Mouse (Mus musculus) MEL (cell line): ENCODE results near the gene Cx3cr1. TPM values are rescaled to one million over a fixed set of nuclear protein-coding genes. Genes with fewer than 3 reads are reported as not detected.

ENCODE experiments used
- DNase-seq: peaks from one replicate; pipeline ENCODE4 v3.0.0; 2011; ENCODE audit warnings: low read depth, low spot score
- H3K27ac ChIP-seq: 2 replicates; pipeline ENCODE4 v1.5.1; 2012; ENCODE audit warnings: low read depth, mild to moderate bottlenecking, control low read depth, low read length, moderate library complexity; ENCODE audit not compliant: control insufficient read depth
- H3K27me3 ChIP-seq, 2 experiments: fragments of 150-350 bp in 1 of 2; sonication (generic) in 1 of 2; 2 replicates each; pipeline ENCODE4 v1.6.1; 2012; ENCODE audit warnings: low read length in 2 of 2, mild to moderate bottlenecking in 2 of 2, improper control_type of control experiment in 1 of 2, moderate library complexity in 1 of 2; ENCODE audit not compliant: insufficient read depth in 2 of 2, control insufficient read depth in 1 of 2
- H3K36me3 ChIP-seq, 2 experiments: 2 replicates each; pipeline ENCODE4 v1.6.1; 2012 to 2014; ENCODE audit warnings: low read length in 2 of 2, improper control_type of control experiment in 1 of 2, inconsistent platforms in 1 of 2, mild to moderate bottlenecking in 1 of 2; ENCODE audit not compliant: insufficient read depth in 2 of 2, control insufficient read depth in 1 of 2
- H3K4me1 ChIP-seq, 2 experiments: fragments of 150-350 bp in 1 of 2; sonication (generic) in 1 of 2; 2 replicates each; pipeline ENCODE4 v1.6.1; 2012; ENCODE audit warnings: low read length in 2 of 2, improper control_type of control experiment in 1 of 2, mild to moderate bottlenecking in 1 of 2; ENCODE audit not compliant: insufficient read depth in 2 of 2, control insufficient read depth in 1 of 2
- H3K4me3 ChIP-seq, 2 experiments: fragments of 150-350 bp in 1 of 2; sonication (generic) in 1 of 2; 2 replicates each; pipeline ENCODE4 v1.5.1; 2012; ENCODE audit warnings: low read depth in 2 of 2, low read length in 2 of 2, mild to moderate bottlenecking in 2 of 2, moderate library complexity in 2 of 2, control low read depth in 1 of 2, improper control_type of control experiment in 1 of 2; ENCODE audit not compliant: control insufficient read depth in 1 of 2, insufficient read depth in 1 of 2
- H3K79me2 ChIP-seq: 2 replicates; pipeline ENCODE4 v1.6.1; 2012; ENCODE audit warnings: mild to moderate bottlenecking, low read length, moderate library complexity; ENCODE audit not compliant: control insufficient read depth, poor library complexity, insufficient read depth
- H3K9ac ChIP-seq: 2 replicates; pipeline ENCODE4 v1.6.1; 2012; ENCODE audit warnings: low read depth, mild to moderate bottlenecking, control low read depth, low read length, moderate library complexity; ENCODE audit not compliant: control insufficient read depth, poor library complexity, severe bottlenecking
- H3K9me3 ChIP-seq: fragments of 150-350 bp; sonication (generic); replicated peaks from 2 replicates; pipeline ENCODE4 v1.6.1; 2012; ENCODE audit warnings: mild to moderate bottlenecking, low read length, improper control_type of control experiment, moderate library complexity; ENCODE audit not compliant: insufficient read depth
- CHD2 ChIP-seq: IDR thresholded peaks from 2 replicates; pipeline ENCODE4 v1.6.1; 2011; ENCODE audit warnings: low read length, improper control_type of control experiment
- CTCF ChIP-seq, 3 experiments: IDR thresholded peaks in 2 of 3; conservative IDR thresholded peaks in 1 of 3; 2 replicates each; pipeline ENCODE4 v1.5.1; 2011 to 2012; ENCODE audit warnings: low read length in 3 of 3, low read depth in 2 of 3, mild to moderate bottlenecking in 2 of 3, improper control_type of control experiment in 1 of 3, inconsistent platforms in 1 of 3, mixed read lengths in 1 of 3, moderate library complexity in 1 of 3; ENCODE audit not compliant: control insufficient read depth in 1 of 3, insufficient read depth in 1 of 3, poor library complexity in 1 of 3, severe bottlenecking in 1 of 3
- EP300 ChIP-seq, 2 experiments: IDR thresholded peaks; 2 replicates each; pipeline ENCODE4 v1.6.1; 2011; ENCODE audit warnings: improper control_type of control experiment in 2 of 2, low read length in 2 of 2, low read depth in 1 of 2, mild to moderate bottlenecking in 1 of 2
- GATA1 ChIP-seq: IDR thresholded peaks from 2 replicates; pipeline ENCODE4 v1.6.1; 2011; ENCODE audit warnings: low read depth, low read length, improper control_type of control experiment
- HCFC1 ChIP-seq: IDR thresholded peaks from 2 replicates; pipeline ENCODE4 v1.6.1; 2012; ENCODE audit warnings: low read depth, mild to moderate bottlenecking, inconsistent platforms, low read length, improper control_type of control experiment, moderate library complexity
- JUND ChIP-seq: IDR thresholded peaks from 2 replicates; pipeline ENCODE4 v1.6.1; 2011; ENCODE audit warnings: low read depth, mild to moderate bottlenecking, improper control_type of control experiment, low read length
- MAX ChIP-seq: IDR thresholded peaks from 2 replicates; pipeline ENCODE4 v1.6.1; 2011; ENCODE audit warnings: low read length, improper control_type of control experiment
- MAZ ChIP-seq: IDR thresholded peaks from 2 replicates; pipeline ENCODE4 v1.6.1; 2012; ENCODE audit warnings: low read depth, mild to moderate bottlenecking, inconsistent platforms, low read length, improper control_type of control experiment
- MXI1 ChIP-seq: IDR thresholded peaks from 2 replicates; pipeline ENCODE4 v1.6.1; 2011; ENCODE audit warnings: mild to moderate bottlenecking, low read depth, low read length, improper control_type of control experiment
- MYC ChIP-seq: IDR thresholded peaks from 2 replicates; pipeline ENCODE4 v1.6.1; 2011; ENCODE audit warnings: low read depth, mild to moderate bottlenecking, low read length, improper control_type of control experiment, moderate library complexity
- NRF1 ChIP-seq: IDR thresholded peaks from 2 replicates; pipeline ENCODE4 v1.6.1; 2014; ENCODE audit warnings: low read depth, mild to moderate bottlenecking, inconsistent platforms, low read length, improper control_type of control experiment, moderate library complexity; ENCODE audit not compliant: poor library complexity, insufficient read depth, severe bottlenecking
- POLR2A ChIP-seq, 2 experiments: IDR thresholded peaks; 2 replicates each; pipeline ENCODE4 v1.6.1; 2011 to 2012; ENCODE audit warnings: low read length in 2 of 2, mild to moderate bottlenecking in 2 of 2, control low read depth in 1 of 2, improper control_type of control experiment in 1 of 2, low read depth in 1 of 2, moderate library complexity in 1 of 2; ENCODE audit not compliant: control insufficient read depth in 1 of 2, insufficient read depth in 1 of 2, poor library complexity in 1 of 2
- POLR2AphosphoS2 ChIP-seq: IDR thresholded peaks from 2 replicates; pipeline ENCODE4 v1.6.1; 2011; ENCODE audit warnings: low read length, improper control_type of control experiment
- POLR2AphosphoS5 ChIP-seq: IDR thresholded peaks from 2 replicates; pipeline ENCODE4 v1.6.1; 2012; ENCODE audit warnings: low read depth, borderline replicate concordance, mild to moderate bottlenecking, inconsistent platforms, low read length, moderate library complexity, mixed read lengths
- RAD21 ChIP-seq: IDR thresholded peaks from 2 replicates; pipeline ENCODE4 v1.6.1; 2011; ENCODE audit warnings: mild to moderate bottlenecking, low read depth, low read length, improper control_type of control experiment
- RCOR1 ChIP-seq: IDR thresholded peaks from 2 replicates; pipeline ENCODE4 v1.6.1; 2012; ENCODE audit warnings: low read depth, mild to moderate bottlenecking, inconsistent platforms, low read length, improper control_type of control experiment
- SIN3A ChIP-seq: IDR thresholded peaks from 2 replicates; pipeline ENCODE4 v1.6.1; 2012; ENCODE audit warnings: low read length, improper control_type of control experiment, inconsistent platforms
- TAL1 ChIP-seq: IDR thresholded peaks from 2 replicates; pipeline ENCODE4 v1.6.1; 2012; ENCODE audit warnings: mild to moderate bottlenecking, inconsistent platforms, low read length, moderate library complexity, mixed read lengths
- TBP ChIP-seq: IDR thresholded peaks from 2 replicates; pipeline ENCODE4 v1.8.0; 2011; ENCODE audit warnings: low read depth, low read length, improper control_type of control experiment
- USF2 ChIP-seq, 2 experiments: IDR thresholded peaks; 2 replicates each; pipeline ENCODE4 v1.6.1; 2011 to 2012; ENCODE audit warnings: improper control_type of control experiment in 2 of 2, low read length in 2 of 2, borderline replicate concordance in 1 of 2, inconsistent platforms in 1 of 2, low read depth in 1 of 2, mild to moderate bottlenecking in 1 of 2; ENCODE audit not compliant: insufficient read depth in 1 of 2
- ZC3H11A ChIP-seq: IDR thresholded peaks from 2 replicates; pipeline ENCODE4 v1.6.1; 2012; ENCODE audit warnings: low read depth, mild to moderate bottlenecking, inconsistent platforms, low read length, improper control_type of control experiment
- ZKSCAN1 ChIP-seq: IDR thresholded peaks from 2 replicates; pipeline ENCODE4 v1.6.1; 2012; ENCODE audit warnings: low read depth, mild to moderate bottlenecking, inconsistent platforms, low read length, improper control_type of control experiment, moderate library complexity
- ZMIZ1 ChIP-seq: IDR thresholded peaks from 2 replicates; pipeline ENCODE4 v1.6.1; 2012; ENCODE audit warnings: low read depth, mild to moderate bottlenecking, inconsistent platforms, low read length, improper control_type of control experiment, moderate library complexity
- polyA plus RNA-seq, 2 experiments: library from polyadenylated mRNA; stranded (reverse) in 1 of 2; unstranded in 1 of 2; fragments of >175 nt in 1 of 2; fragments of >200 nt in 1 of 2; gene quantifications; 2 replicates each; pipeline versions ENCODE4 v1.2.1 to v1.2.4; 2012; ENCODE audit warnings: low replicate concordance in 2 of 2, low read depth in 1 of 2; ENCODE audit not compliant: insufficient read length in 2 of 2, insufficient read depth in 1 of 2, missing spikeins in 1 of 2
- total RNA-seq: library from RNA; depleted of rRNA; stranded (reverse); fragments of 300-350 nt; gene quantifications from 2 replicates; pipeline ENCODE4 v1.2.3, GENCODE M21; 2012

Cx3cr1 gene
- total and polyA plus RNA-seq, 3 experiments: not detected

GRCm38 (mm10) chr9:119890692-119891091 lies 179.0 kb downstream of the Cx3cr1 start (continued):
- TF ChIP-seq ZMIZ1 (no peak), USF2 (IDR thresholded peaks at IDR 0.05; ENCODE audit: borderline replicate concordance in 1 of 2, insufficient read depth in 1 of 2, low read depth in 1 of 2, low read length in 2 of 2) (no peak), ZC3H11A (peak; percentile 39; the same call in 1 of the 2 replicates), TAL1 (no peak), POLR2AphosphoS2 (no peak), EP300 (IDR thresholded peaks at IDR 0.05; ENCODE audit: low read depth in 1 of 2, low read length in 2 of 2) (no peak)

GRCm38 (mm10) chr9:119889446-119889845 lies 180.2 kb downstream of the Cx3cr1 start:
- H3K27ac ChIP-seq: no peak overlapping the region
- no peak for TF ChIP-seq RAD21
- TF ChIP-seq MAZ: no peak
- TF ChIP-seq USF2 (IDR thresholded peaks at IDR 0.05; ENCODE audit: borderline replicate concordance in 1 of 2, insufficient read depth in 1 of 2, low read depth in 1 of 2, low read length in 2 of 2): no peak
- TF ChIP-seq GATA1: no peak
- no peak for TF ChIP-seq TAL1
- TF ChIP-seq NRF1: no peak
- TF ChIP-seq POLR2A (IDR thresholded peaks at IDR 0.05; ENCODE audit: control insufficient read depth in 1 of 2, insufficient read depth in 1 of 2, low read depth in 1 of 2, low read length in 2 of 2, poor library complexity in 1 of 2): no peak
- TF ChIP-seq TBP: no peak
- TF ChIP-seq RCOR1: no peak
- TF ChIP-seq CTCF (IDR thresholded peaks at IDR 0.05 in 2 of 3, conservative IDR thresholded peaks at IDR 0.05 in 1 of 3; ENCODE audit: control insufficient read depth in 1 of 3, insufficient read depth in 1 of 3, low read depth in 2 of 3, low read length in 3 of 3, poor library complexity in 1 of 3, severe bottlenecking in 1 of 3): no peak
- TF ChIP-seq HCFC1: no peak
- TF ChIP-seq MAX: no peak
- TF ChIP-seq SIN3A: no peak
- no peak for TF ChIP-seq POLR2AphosphoS5
- no peak for TF ChIP-seq CHD2
- TF ChIP-seq JUND: no peak
- TF ChIP-seq, all 39 proteins: peak for 0
- Histone ChIP-seq H3K79me2 (no peaks in the 10 kb centered on the region; the same call in 1 of the 2 replicates), H3K36me3 (peaks cover 0 to 4% of the 10 kb centered on the region in 2 experiments; a peak in 1 of 4 replicates), H3K4me3 (no peak overlapping the region), H3K4me1 (no peaks in the 10 kb centered on the region), H3K9me3 (no peaks in the 10 kb centered on the region), H3K9ac (no peak overlapping the region), H3K27me3 (no peaks in the 10 kb centered on the region)
- no peak for DNase-seq

- Histone ChIP-seq H3K36me3 (peaks cover 0 to 2% of the 10 kb centered on the region in 2 experiments; a peak in 1 of 4 replicates), H3K9me3 (no peaks in the 10 kb centered on the region), H3K4me1 (no peaks in the 10 kb centered on the region), H3K4me3 (no peak overlapping the region), H3K27ac (no peak overlapping the region), H3K79me2 (no peaks in the 10 kb centered on the region), H3K9ac (no peak overlapping the region), H3K27me3 (no peaks in the 10 kb centered on the region)
- TF ChIP-seq TAL1 (no peak), EP300 (IDR thresholded peaks at IDR 0.05; ENCODE audit: low read depth in 1 of 2, low read length in 2 of 2) (no peak), ZKSCAN1 (no peak), USF2 (IDR thresholded peaks at IDR 0.05; ENCODE audit: borderline replicate concordance in 1 of 2, insufficient read depth in 1 of 2, low read depth in 1 of 2, low read length in 2 of 2) (no peak), MYC (no peak), MXI1 (no peak), MAZ (no peak)
- no peak for DNase-seq
Measured at GRCm38 (mm10) chr9:119888843-119889246, 180.8 kb downstream of the Cx3cr1 start.
